Mouse (Mus musculus) liver, embryonic 16.5 days (tissue): ENCODE measurements around the gene Dlgap1. TPM values are rescaled to one million over a fixed set of nuclear protein-coding genes. Genes with fewer than 3 reads are reported as not detected.

Experiments
- ATAC-seq: fragments of 200-750 bp; cut with Nextera tagmentation; 2 replicates; pipeline ENCODE4 v1.8.0; 2017; ENCODE audit warnings: low read depth, mild to moderate bottlenecking, moderate number of reproducible peaks, moderate library complexity
- H3K27ac ChIP-seq: fragments of 300-500 bp; sonication (generic); 2 replicates; pipeline ENCODE4 v1.5.1; 2014; ENCODE audit warnings: mild to moderate bottlenecking, low read length
- H3K27me3 ChIP-seq: fragments of 300-500 bp; sonication (generic); 2 replicates; pipeline ENCODE4 v1.6.1; 2014; ENCODE audit warnings: low read depth, low read length, mixed read lengths; ENCODE audit not compliant: control insufficient read depth, insufficient read depth
- H3K36me3 ChIP-seq: fragments of 300-500 bp; sonication (generic); 2 replicates; pipeline ENCODE4 v1.6.1; 2014; ENCODE audit warnings: mild to moderate bottlenecking; ENCODE audit not compliant: control insufficient read depth, insufficient read depth
- H3K4me1 ChIP-seq: fragments of 300-500 bp; sonication (generic); 2 replicates; pipeline ENCODE4 v1.6.1; 2014; ENCODE audit warnings: low read depth, low read length, mixed read lengths; ENCODE audit not compliant: control insufficient read depth
- H3K4me2 ChIP-seq: fragments of 300-500 bp; sonication (generic); 2 replicates; pipeline ENCODE4 v1.6.1; 2014; ENCODE audit warnings: low read depth, low read length, mixed read lengths
- H3K4me3 ChIP-seq: fragments of 300-500 bp; sonication (generic); 2 replicates; pipeline ENCODE4 v1.5.1; 2014; ENCODE audit warnings: low read depth, mild to moderate bottlenecking, low read length
- H3K9ac ChIP-seq: fragments of 300-500 bp; sonication (generic); 2 replicates; pipeline ENCODE4 v1.6.1; 2014; ENCODE audit warnings: low read depth, low read length
- H3K9me3 ChIP-seq: fragments of 300-500 bp; sonication (generic); replicated peaks from 2 replicates; pipeline ENCODE4 v1.6.1; 2016; ENCODE audit warnings: low read length; ENCODE audit not compliant: control insufficient read depth
- WGBS: fragments of 180-500 bp; shearing (Covaris S2); extraction: QIAGEN DNeasy Blood & Tissue Kit; methylation state at CpG from one replicate; pipeline ENCODE4 v1.1.7; 2014; ENCODE audit not compliant: insufficient replicate concordance; 5-methylcytosine and 5-hydroxymethylcytosine counted together
- polyA plus RNA-seq: library from polyadenylated mRNA; unstranded; fragments of >200 nt; fragmentation: Nextera tagmentation; extraction: Ambion mirVana; gene quantifications from 2 replicates; pipeline ENCODE4 v1.2.1, GENCODE M21; 2015

The Dlgap1 gene
- polyA plus RNA-seq, 1 experiment from 2014 or later, result 0.09 TPM

DNA sequence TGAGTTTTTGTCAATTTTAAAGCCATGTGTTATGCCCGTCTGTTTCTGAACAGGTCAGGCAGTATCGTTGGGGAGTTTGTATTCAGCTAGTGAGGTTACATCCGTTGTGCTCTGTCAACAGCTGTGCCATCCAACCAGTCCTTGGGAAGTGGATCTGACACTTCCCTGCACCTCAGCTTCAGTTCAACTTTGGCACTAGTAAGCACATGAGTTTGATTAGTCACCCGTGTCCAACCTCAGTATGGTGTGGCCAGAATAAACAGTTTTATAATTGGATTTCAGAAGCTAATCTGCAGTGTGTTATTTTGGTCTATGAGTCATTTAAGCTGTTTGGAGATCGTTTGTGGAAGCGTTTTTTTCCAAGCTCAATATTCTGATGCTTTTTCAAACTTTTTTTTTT, 35.8 kb downstream of the Dlgap1 start:
- no peak overlapping the region for H3K27ac ChIP-seq
- no peaks in the 10 kb centered on the region for H3K27me3 ChIP-seq
- no peak overlapping the region for H3K9ac ChIP-seq
- H3K4me2 ChIP-seq, result no peak overlapping the region
- WGBS, result 56% methylated on average over 6 of the region's 6 CpGs
- no peaks in the 10 kb centered on the region for H3K9me3 ChIP-seq
- H3K36me3 ChIP-seq, result no peaks in the 10 kb centered on the region
- no peak for ATAC-seq
- no peaks in the 10 kb centered on the region for H3K4me1 ChIP-seq
- H3K4me3 ChIP-seq, result no peak overlapping the region

DNA sequence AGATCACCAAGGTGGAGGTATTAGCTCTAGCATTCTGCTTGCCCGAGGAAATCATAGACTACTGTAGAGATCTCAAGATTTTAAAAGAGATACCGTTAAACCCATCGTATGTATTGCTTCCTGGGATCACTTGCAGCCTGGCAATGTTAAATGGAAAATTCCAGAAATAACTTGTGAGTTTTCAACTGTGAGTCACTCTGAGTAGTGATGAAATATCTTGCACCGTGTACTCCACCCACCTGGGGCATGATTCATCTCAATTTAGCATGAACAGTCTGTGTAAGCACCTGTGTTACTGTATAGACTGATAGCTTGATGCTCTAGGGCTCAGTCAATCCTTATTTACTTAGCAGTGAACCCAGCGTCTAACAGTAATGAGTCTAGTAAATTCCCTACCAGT, 38.7 kb downstream of the Dlgap1 start:
- H3K4me3 ChIP-seq, result no peak overlapping the region
- ATAC-seq, result no peak
- 63% methylated on average over 5 of the region's 5 CpGs for WGBS
- H3K9me3 ChIP-seq, result no peaks in the 10 kb centered on the region
- no peak overlapping the region for H3K27ac ChIP-seq
- H3K36me3 ChIP-seq, result no peaks in the 10 kb centered on the region
- H3K4me1 ChIP-seq, result no peaks in the 10 kb centered on the region
- H3K27me3 ChIP-seq, result no peaks in the 10 kb centered on the region
- H3K9ac ChIP-seq, result no peak overlapping the region
- no peak overlapping the region for H3K4me2 ChIP-seq

DNA sequence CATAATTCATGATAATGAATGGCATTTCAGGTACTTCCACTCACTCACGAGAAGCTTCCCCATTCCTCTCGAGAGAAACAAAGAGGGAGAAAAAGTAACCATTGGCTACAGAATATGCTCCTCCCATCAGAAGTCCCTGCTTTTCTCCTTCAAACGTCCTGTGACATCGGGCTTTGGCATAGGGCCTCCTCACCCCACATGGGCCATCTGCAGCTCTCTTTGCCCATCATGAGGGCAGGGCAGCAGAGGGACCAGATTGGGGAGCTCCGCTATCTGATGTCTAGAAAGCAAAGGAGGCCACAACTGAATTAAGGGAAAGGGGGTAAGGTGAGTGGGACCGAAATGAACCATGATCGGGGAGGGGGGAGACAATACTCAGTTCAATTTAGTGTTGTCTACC, 47.6 kb downstream of the Dlgap1 start:
- Histone ChIP-seq H3K4me1 (no peaks in the 10 kb centered on the region), H3K9me3 (no peaks in the 10 kb centered on the region), H3K4me2 (no peak overlapping the region), H3K36me3 (no peaks in the 10 kb centered on the region), H3K27me3 (no peaks in the 10 kb centered on the region), H3K4me3 (no peak overlapping the region), H3K9ac (no peak overlapping the region), H3K27ac (no peak overlapping the region)
- ATAC-seq, result no peak
- WGBS, result 53% methylated on average over 7 of the region's 7 CpGs

DNA sequence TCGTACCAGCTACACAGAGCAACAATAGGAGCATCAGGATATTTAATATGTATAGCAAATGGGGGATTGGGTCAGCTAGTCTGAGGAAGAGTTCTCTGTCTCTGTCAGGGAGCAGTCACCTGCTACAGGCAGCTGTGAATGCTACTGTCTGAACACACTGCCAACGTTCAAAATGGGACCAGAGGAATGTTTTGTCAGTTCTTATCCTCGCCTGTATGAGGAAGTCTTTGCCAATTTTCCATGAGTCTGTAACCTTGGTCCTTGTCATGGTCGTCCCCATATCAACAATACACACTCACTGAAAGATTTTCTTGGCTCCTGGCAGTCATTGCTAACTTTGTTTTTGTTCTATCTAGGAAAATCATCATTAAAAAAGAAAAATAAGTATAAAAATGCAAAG, 51.5 kb downstream of the Dlgap1 start:
- Histone ChIP-seq H3K27me3 (no peaks in the 10 kb centered on the region), H3K9ac (no peak overlapping the region), H3K4me1 (no peaks in the 10 kb centered on the region), H3K4me2 (no peak overlapping the region), H3K4me3 (no peak overlapping the region), H3K27ac (no peak overlapping the region), H3K9me3 (no peaks in the 10 kb centered on the region), H3K36me3 (no peaks in the 10 kb centered on the region)
- no peak for ATAC-seq
- WGBS, result 45% methylated on average over 4 of the region's 4 CpGs

DNA sequence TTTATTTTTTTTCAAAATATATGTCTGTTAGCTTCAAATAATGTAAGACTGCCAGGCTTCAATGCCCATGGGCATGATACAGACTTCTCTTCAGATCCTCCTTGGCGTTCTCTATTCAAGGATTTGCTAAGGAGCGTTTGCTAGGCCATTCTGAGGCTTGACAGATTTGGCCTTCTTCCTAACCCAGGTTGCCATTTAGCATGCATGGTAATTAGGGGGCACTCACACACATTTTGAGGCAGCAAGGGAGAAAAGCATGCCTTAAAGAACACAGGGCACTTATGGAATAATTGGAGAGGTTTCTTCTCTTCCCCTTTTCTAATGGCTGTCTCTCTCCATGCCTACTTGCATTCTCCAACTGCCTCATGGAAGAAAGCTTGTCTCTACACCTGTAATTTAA, 53.7 kb downstream of the Dlgap1 start:
- no peak overlapping the region for H3K4me3 ChIP-seq
- H3K4me2 ChIP-seq, result no peak overlapping the region
- H3K9me3 ChIP-seq, result no peaks in the 10 kb centered on the region
- no peak for ATAC-seq
- H3K4me1 ChIP-seq, result no peaks in the 10 kb centered on the region
- H3K36me3 ChIP-seq, result no peaks in the 10 kb centered on the region
- 39% methylated on average over 2 of the region's 2 CpGs for WGBS
- no peak overlapping the region for H3K27ac ChIP-seq
- H3K9ac ChIP-seq, result no peak overlapping the region
- H3K27me3 ChIP-seq, result no peaks in the 10 kb centered on the region

DNA sequence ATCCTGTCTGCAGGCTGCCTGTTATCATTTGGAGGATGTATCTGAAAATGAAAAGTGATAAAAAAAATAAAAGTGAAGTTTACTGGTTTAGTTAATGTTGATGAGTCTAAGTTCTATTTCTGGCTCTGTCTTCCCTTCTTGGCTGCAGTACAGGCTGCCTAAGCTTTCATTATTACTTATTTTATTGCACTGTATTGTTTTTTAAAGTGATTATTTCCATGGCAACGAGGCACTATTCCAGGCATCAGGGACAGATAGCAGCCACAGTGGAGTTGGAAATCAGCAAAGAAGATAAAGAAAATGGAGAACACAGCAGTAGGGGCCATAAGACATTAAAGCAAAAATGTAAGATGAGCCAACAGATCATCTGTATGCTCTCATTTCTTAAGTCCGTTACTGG, 66.0 kb downstream of the Dlgap1 start:
- H3K4me3 ChIP-seq, result no peak overlapping the region
- H3K4me2 ChIP-seq, result no peak overlapping the region
- no peak overlapping the region for H3K9ac ChIP-seq
- no peaks in the 10 kb centered on the region for H3K9me3 ChIP-seq
- H3K27ac ChIP-seq, result no peak overlapping the region
- H3K27me3 ChIP-seq, result no peaks in the 10 kb centered on the region
- no peaks in the 10 kb centered on the region for H3K36me3 ChIP-seq
- ATAC-seq, result no peak
- no peaks in the 10 kb centered on the region for H3K4me1 ChIP-seq
- 55% methylated on average over 2 of the region's 2 CpGs for WGBS

DNA sequence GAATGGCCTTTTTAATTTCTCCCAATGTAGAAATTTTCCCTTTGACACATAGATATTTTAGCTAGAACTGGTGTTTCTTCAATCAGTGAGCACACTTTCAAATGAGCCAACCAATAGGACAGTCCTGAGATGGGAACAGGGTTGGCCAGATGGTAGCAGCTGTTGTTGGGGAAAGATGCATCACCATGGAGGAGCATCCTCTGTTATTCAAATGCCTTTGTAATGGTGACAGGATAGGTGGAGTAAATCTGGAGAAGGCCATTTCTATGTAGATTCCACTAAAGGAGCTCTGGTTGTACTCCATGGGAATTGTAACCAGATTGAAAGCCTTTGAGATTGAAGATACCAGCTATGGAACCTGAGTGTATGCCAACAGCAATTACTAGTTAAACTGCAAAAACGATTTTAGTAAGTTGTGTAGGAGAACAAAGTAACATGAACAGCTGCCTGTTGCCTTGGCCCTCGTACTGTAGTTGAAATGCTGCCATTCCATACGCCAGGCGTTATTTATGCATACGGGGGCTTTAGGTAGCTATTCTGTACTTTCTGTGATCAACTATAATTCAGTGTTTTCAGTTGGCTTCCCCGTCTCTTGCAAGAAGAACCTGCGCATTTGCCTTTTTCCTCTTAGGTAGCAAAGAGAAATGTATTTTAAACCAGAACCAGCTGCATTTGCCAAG, 72.0 kb downstream of the Dlgap1 start:
- 58% methylated on average over 7 of the region's 7 CpGs for WGBS
- no peak overlapping the region for H3K4me3 ChIP-seq

DNA sequence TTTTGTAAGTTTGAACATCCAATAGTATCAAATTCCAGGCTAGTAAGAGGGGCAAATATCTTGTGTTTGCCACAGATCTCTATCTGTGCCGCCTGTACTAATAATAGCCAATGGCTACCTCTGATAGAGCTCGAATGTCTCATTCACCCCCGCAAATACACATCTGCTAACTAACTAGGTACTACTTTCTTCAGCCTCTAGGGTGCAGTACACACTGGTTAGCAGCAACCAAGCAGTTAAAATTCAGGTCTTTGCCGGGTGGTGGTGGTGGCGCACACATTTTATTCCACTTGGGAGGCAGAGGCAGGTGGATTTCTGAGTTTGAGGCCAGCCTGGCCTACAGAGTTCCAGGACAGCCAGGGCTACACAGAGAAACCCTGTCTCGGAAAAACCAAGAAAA, 99.4 kb downstream of the Dlgap1 start:
- ATAC-seq, result no peak
- 49% methylated on average over 6 of the region's 6 CpGs for whole genome bisulfite sequencing

More for the DNA sequence above, 72.0 kb downstream of the Dlgap1 start:
- H3K4me2 ChIP-seq, result no peak overlapping the region
- no peaks in the 10 kb centered on the region for H3K4me1 ChIP-seq
- H3K9me3 ChIP-seq, result no peaks in the 10 kb centered on the region
- no peak overlapping the region for H3K27ac ChIP-seq
- H3K36me3 ChIP-seq, result no peaks in the 10 kb centered on the region
- ATAC-seq, result no peak
- H3K9ac ChIP-seq, result no peak overlapping the region
- no peaks in the 10 kb centered on the region for H3K27me3 ChIP-seq

DNA sequence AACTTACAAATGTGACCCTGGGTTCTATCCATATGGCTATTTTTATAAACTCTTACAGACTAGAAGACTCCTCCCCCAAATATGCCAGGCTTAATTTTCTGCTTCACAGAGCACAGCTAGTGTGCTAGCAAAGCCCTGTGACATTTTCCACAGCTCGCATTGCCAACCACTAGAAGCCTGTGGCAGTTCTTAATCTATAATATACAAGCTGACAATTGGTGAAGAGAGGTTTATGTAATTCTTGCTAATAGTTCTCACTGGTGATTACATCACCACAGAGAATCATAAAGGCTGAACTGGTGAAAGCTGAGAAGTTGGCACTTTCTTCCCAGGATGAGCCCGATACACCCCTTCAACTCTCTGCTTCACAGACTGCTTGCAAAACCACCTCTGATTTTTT, 103.2 kb downstream of the Dlgap1 start:
- Histone ChIP-seq H3K27ac (no peak overlapping the region), H3K4me3 (no peak overlapping the region), H3K36me3 (no peaks in the 10 kb centered on the region), H3K9me3 (no peaks in the 10 kb centered on the region), H3K4me1 (no peaks in the 10 kb centered on the region), H3K27me3 (no peaks in the 10 kb centered on the region), H3K9ac (no peak overlapping the region), H3K4me2 (no peak overlapping the region)
- ATAC-seq, result no peak
- 60% methylated on average over 2 of the region's 2 CpGs for WGBS

More for the DNA sequence above, 99.4 kb downstream of the Dlgap1 start:
- no peak overlapping the region for H3K4me2 ChIP-seq
- no peaks in the 10 kb centered on the region for H3K9me3 ChIP-seq
- no peaks in the 10 kb centered on the region for H3K27me3 ChIP-seq
- H3K36me3 ChIP-seq, result no peaks in the 10 kb centered on the region
- no peaks in the 10 kb centered on the region for H3K4me1 ChIP-seq
- no peak overlapping the region for H3K27ac ChIP-seq
- H3K4me3 ChIP-seq, result no peak overlapping the region
- no peak overlapping the region for H3K9ac ChIP-seq
